Mouse (Mus musculus) heart, postnatal 25 days (tissue): ENCODE measurements around the gene Dlec1. TPM values are rescaled to one million over a fixed set of nuclear protein-coding genes. Genes with fewer than 3 reads are reported as not detected.

Experiments
- DNase-seq: peaks from one replicate; pipeline ENCODE4 v3.0.0; 2022; ENCODE audit warnings: low spot score
- intact Hi-C: fragments of 180-260 bp; cut with DNase I; formaldehyde crosslinking; loops from one replicate; pipeline ENCODE4 v1.15.1; 2025
- total RNA-seq, 2 experiments: library from RNA; stranded (reverse); gene quantifications; 2 replicates each; pipeline ENCODE4 v1.2.3; 2021

Gene Dlec1
- total RNA-seq, 2 experiments from 2014 or later: 0.10 TPM; not detected in 1

- intact Hi-C loops: no loop called here
- DNase-seq: no peak
Measured at GRCm38 (mm10) chr9:119122596-119123369, 20.5 kb downstream of the Dlec1 start.

GRCm38 (mm10) chr9:119128436-119129181, 26.3 kb downstream of the Dlec1 start:
- DNase-seq: no peak
- intact Hi-C loops: no loop called here

GRCm38 (mm10) chr9:119130692-119131091, 28.4 kb downstream of the Dlec1 start:
- no peak for DNase-seq
- intact Hi-C loops: no loop called here

GRCm38 (mm10) chr9:119138836-119139235, 36.6 kb downstream of the Dlec1 start:
- intact Hi-C loops: no loop called here
- no peak for DNase-seq

- intact Hi-C loops: no loop called here
- no peak for DNase-seq
Measured at GRCm38 (mm10) chr9:119142066-119142465, 39.8 kb downstream of the Dlec1 start.

- intact Hi-C loops: no loop called here
- DNase-seq: no peak
Measured at GRCm38 (mm10) chr9:119143372-119143771, 41.1 kb downstream of the Dlec1 start.

- intact Hi-C loops: no loop called here
- DNase-seq: no peak
Measured at GRCm38 (mm10) chr9:119144696-119145095, 42.4 kb downstream of the Dlec1 start.

- no peak for DNase-seq
- intact Hi-C loops: no loop called here
Measured at GRCm38 (mm10) chr9:119145137-119145536, 42.9 kb downstream of the Dlec1 start.

- intact Hi-C loops: no loop called here
- no peak for DNase-seq
Measured at GRCm38 (mm10) chr9:119145638-119146037, 43.4 kb downstream of the Dlec1 start.

GRCm38 (mm10) chr9:119146098-119146770, 44.0 kb downstream of the Dlec1 start:
- DNase-seq: no peak
- intact Hi-C loops: no loop called here

GRCm38 (mm10) chr9:119149601-119150000, 47.3 kb downstream of the Dlec1 start:
- intact Hi-C loops: no loop called here
- no peak for DNase-seq

- intact Hi-C loops: no loop called here
Measured at GRCm38 (mm10) chr9:119151751-119152150, 49.5 kb downstream of the Dlec1 start.

GRCm38 (mm10) chr9:119155416-119155815, 53.1 kb downstream of the Dlec1 start:
- DNase-seq: no peak
- intact Hi-C loops: no loop called here

More at GRCm38 (mm10) chr9:119151751-119152150, 49.5 kb downstream of the Dlec1 start:
- DNase-seq: no peak

- intact Hi-C loops: loop anchor here (2.0 kb wide), 2 partner anchors 197 to 275 kb away; no protein-coding TSS in a partner anchor
- DNase-seq: no peak
Measured at GRCm38 (mm10) chr9:119155826-119156225, 53.5 kb downstream of the Dlec1 start.

GRCm38 (mm10) chr9:119156278-119157201, 54.3 kb downstream of the Dlec1 start, which contains the start of gene Acaa1b:
TSS of gene Acaa1b (minus strand) at chr9:119157093.
- DNase-seq: peak; percentile 53
- intact Hi-C loops: loop anchor here (2.0 kb wide), 2 partner anchors 196 to 274 kb away; no protein-coding TSS in a partner anchor

GRCm38 (mm10) chr9:119158861-119159260, 56.6 kb downstream of the Dlec1 start, which contains the start of gene Gm47289:
TSS of gene Gm47289 (plus strand) at chr9:119159161.
- intact Hi-C loops: no loop called here
- no peak for DNase-seq

- DNase-seq: no peak
- intact Hi-C loops: no loop called here
Measured at GRCm38 (mm10) chr9:119160689-119161088, 58.4 kb downstream of the Dlec1 start.

- intact Hi-C loops: no loop called here
- DNase-seq: no peak
Measured at GRCm38 (mm10) chr9:119164743-119165142, 62.5 kb downstream of the Dlec1 start.

GRCm38 (mm10) chr9:119165548-119165947, 63.3 kb downstream of the Dlec1 start:
- no peak for DNase-seq
- intact Hi-C loops: no loop called here
